17 mouse cellular contexts compared by ENCODE assay signal in the genomic region with DNA sequence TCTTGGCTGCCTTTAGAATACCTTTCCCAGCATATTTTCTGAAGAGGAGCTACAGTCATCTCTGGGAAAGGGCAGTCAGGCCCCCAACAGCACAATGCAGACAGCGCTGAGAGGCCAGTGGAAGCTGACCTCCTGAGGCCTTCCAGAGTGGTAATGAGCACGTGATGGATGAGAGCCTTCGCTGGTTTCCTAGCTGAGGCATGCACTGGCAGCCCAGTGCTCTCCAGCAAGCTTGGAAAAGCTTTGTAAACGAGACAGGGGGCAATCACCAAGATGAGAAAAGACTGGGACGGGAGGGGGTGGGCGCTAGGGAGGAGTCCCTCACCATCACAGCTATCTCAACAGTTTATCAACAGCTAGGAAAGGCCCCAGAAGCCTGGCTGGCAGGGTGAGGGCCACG.
DNase-seq lines count a peak whose midpoint lies in the region; ATAC-seq and TF ChIP-seq lines count a peak whose summit lies in the region.
"Had no signal": no experiment of that assay in that cellular context is flagged by ENCODE, and none has a peak within 500 bp of the region (broad histone marks: within the 10 kb centered on the region; RNA-seq: fewer than 3 reads in every experiment).

No protein-coding gene starts in this region.

- no peaks in the 10 kb centered on the region for H3K36me3 ChIP-seq in hindbrain, embryonic 11.5 days (ENCODE audit: control insufficient read depth, insufficient read depth, low read length)
- no peaks in the 10 kb centered on the region for H3K36me3 ChIP-seq in hindbrain, postnatal 0 days (ENCODE audit: insufficient read depth, low read length)
- no peaks in the 10 kb centered on the region for H3K36me3 ChIP-seq in midbrain, postnatal 0 days (ENCODE audit: insufficient read depth, low read length)
- H3K36me3 ChIP-seq: G1E; limb, embryonic 12.5 days had no signal

- TF ChIP-seq CTCF in hindbrain, postnatal 0 days (IDR thresholded peaks at IDR 0.05; ENCODE audit: low read depth) = no peak
- no peak for TF ChIP-seq CTCF in midbrain, postnatal 0 days (IDR thresholded peaks at IDR 0.05)

- peak; percentile 48 for DNase-seq in hindbrain, embryonic 11.5 days (ENCODE audit: low spot score)
- DNase-seq in hindbrain, postnatal 0 days (ENCODE audit: low spot score) = no peak
- DNase-seq in 3T3-L1 (ENCODE audit: low read depth, low spot score) = peak; percentile 24
- peak; percentile 75 for DNase-seq in embryo, embryonic 10.5 days (ENCODE audit: low spot score)
- DNase-seq in midbrain, postnatal 0 days (ENCODE audit: low spot score) = peak; percentile 20
- DNase-seq in adrenal gland, adult (ENCODE audit: inconsistent age in 2 of 2, low spot score in 1 of 2) = no peak
- no peak for DNase-seq in right cerebral cortex, postnatal 36 days (ENCODE audit: low spot score in 2 of 2)
- DNase-seq: adrenal gland, postnatal 25 days; cerebellum, postnatal 25 days; gastrocnemius, postnatal 25 days; kidney, postnatal 14 days; layer of hippocampus, postnatal 36 days; lung, postnatal 4 days; spleen, adult 18-20 months had no signal

- peak overlapping the region; percentile 44 for H3K27ac ChIP-seq in hindbrain, embryonic 11.5 days (ENCODE audit: low read depth, low read length)
- H3K27ac ChIP-seq in hindbrain, postnatal 0 days = no peak overlapping the region
- no peak overlapping the region for H3K27ac ChIP-seq in midbrain, postnatal 0 days (ENCODE audit: low read depth, low read length)
- H3K27ac ChIP-seq: limb, embryonic 12.5 days; stomach, postnatal 0 days had no signal

- ATAC-seq in hindbrain, embryonic 11.5 days (ENCODE audit: low FRiP score) = peak; percentile 53; the same call in 1 of the 2 replicates
- ATAC-seq in hindbrain, postnatal 0 days = no peak
- no peak for ATAC-seq in midbrain, postnatal 0 days (ENCODE audit: low FRiP score)

- H3K4me1 ChIP-seq in hindbrain, embryonic 11.5 days (replicated peaks; ENCODE audit: control insufficient read depth, insufficient read depth, low read length) = peaks cover 23% of the 10 kb centered on the region
- H3K4me1 ChIP-seq in hindbrain, postnatal 0 days (ENCODE audit: insufficient read depth, low read length) = no peaks in the 10 kb centered on the region
- no peaks in the 10 kb centered on the region for H3K4me1 ChIP-seq in midbrain, postnatal 0 days (ENCODE audit: insufficient read depth, low read length)

- no peak overlapping the region for H3K4me3 ChIP-seq in hindbrain, embryonic 11.5 days (ENCODE audit: low read depth, low read length)
- H3K4me3 ChIP-seq in hindbrain, postnatal 0 days (ENCODE audit: low read length) = no peak overlapping the region
- no peak overlapping the region for H3K4me3 ChIP-seq in midbrain, postnatal 0 days (ENCODE audit: low read depth, low read length)
- H3K4me3 ChIP-seq: limb, embryonic 12.5 days had no signal

- WGBS in hindbrain, embryonic 11.5 days = 15% methylated on average over 7 of the region's 7 CpGs
- WGBS in hindbrain, postnatal 0 days = 19% methylated on average over 7 of the region's 7 CpGs
- 44% methylated on average over 7 of the region's 7 CpGs for WGBS in midbrain, postnatal 0 days

- H3K27me3 ChIP-seq in hindbrain, embryonic 11.5 days (ENCODE audit: control insufficient read depth, insufficient read depth, low read length) = no peaks in the 10 kb centered on the region
- no peaks in the 10 kb centered on the region for H3K27me3 ChIP-seq in hindbrain, postnatal 0 days (ENCODE audit: insufficient read depth, low read length)
- no peaks in the 10 kb centered on the region for H3K27me3 ChIP-seq in midbrain, postnatal 0 days (ENCODE audit: insufficient read depth, low read length)
- H3K27me3 ChIP-seq: limb, embryonic 12.5 days had no signal

- no peak overlapping the region for H3K9ac ChIP-seq in hindbrain, embryonic 11.5 days (ENCODE audit: low read depth, low read length)
- H3K9ac ChIP-seq in hindbrain, postnatal 0 days (replicated peaks; ENCODE audit: low read length) = no peak overlapping the region
- no peak overlapping the region for H3K9ac ChIP-seq in midbrain, postnatal 0 days (replicated peaks; ENCODE audit: low read length, poor library complexity, severe bottlenecking)
- H3K9ac ChIP-seq: limb, embryonic 12.5 days had no signal

- no peaks in the 10 kb centered on the region; the same call in 1 of the 2 replicates for H3K9me3 ChIP-seq in hindbrain, embryonic 11.5 days (ENCODE audit: control insufficient read depth, low read length)
- H3K9me3 ChIP-seq in hindbrain, postnatal 0 days (ENCODE audit: low read length) = no peaks in the 10 kb centered on the region
- no peaks in the 10 kb centered on the region for H3K9me3 ChIP-seq in midbrain, postnatal 0 days (ENCODE audit: low read length)
- H3K9me3 ChIP-seq: G1E had no signal

- H3K4me2 ChIP-seq in hindbrain, embryonic 11.5 days (replicated peaks; ENCODE audit: low read depth, low read length) = no peak overlapping the region; the same call in 1 of the 2 replicates
- no peak overlapping the region for H3K4me2 ChIP-seq in hindbrain, postnatal 0 days (ENCODE audit: low read depth, low read length)
- no peak overlapping the region for H3K4me2 ChIP-seq in midbrain, postnatal 0 days (ENCODE audit: low read depth, low read length, poor library complexity, severe bottlenecking)
- H3K4me2 ChIP-seq: limb, embryonic 12.5 days had no signal

Comparison
In these comparisons a context has a peak if more than half of its experiments do, and no peak if none do; other contexts are left out.
1. DNase-seq: peak in hindbrain, embryonic 11.5 days (single experiment), 3T3-L1 (single experiment), embryo, embryonic 10.5 days (single experiment) and midbrain, postnatal 0 days (single experiment); none in hindbrain, postnatal 0 days (single experiment), adrenal gland, adult (0 of 2) and right cerebral cortex, postnatal 36 days (0 of 2).